Mouse (Mus musculus) cerebellum, adult (tissue): Measurements from ENCODE around the gene Tstd3.
"Not testable (repeated sequence)": the region's sequence is repeated elsewhere in the genome, so short reads cannot be mapped to it uniquely, and the experiment has no call there.

Experiments used
- ATAC-seq: cut with Nextera tagmentation; 2 replicates; pipeline ENCODE4 v1.9.2; 2017; ENCODE audit warnings: mild to moderate bottlenecking, moderate library complexity, mixed read lengths; ENCODE audit not compliant: insufficient number of reproducible peaks, low FRiP score, low TSS enrichment

The Tstd3 gene

DNA sequence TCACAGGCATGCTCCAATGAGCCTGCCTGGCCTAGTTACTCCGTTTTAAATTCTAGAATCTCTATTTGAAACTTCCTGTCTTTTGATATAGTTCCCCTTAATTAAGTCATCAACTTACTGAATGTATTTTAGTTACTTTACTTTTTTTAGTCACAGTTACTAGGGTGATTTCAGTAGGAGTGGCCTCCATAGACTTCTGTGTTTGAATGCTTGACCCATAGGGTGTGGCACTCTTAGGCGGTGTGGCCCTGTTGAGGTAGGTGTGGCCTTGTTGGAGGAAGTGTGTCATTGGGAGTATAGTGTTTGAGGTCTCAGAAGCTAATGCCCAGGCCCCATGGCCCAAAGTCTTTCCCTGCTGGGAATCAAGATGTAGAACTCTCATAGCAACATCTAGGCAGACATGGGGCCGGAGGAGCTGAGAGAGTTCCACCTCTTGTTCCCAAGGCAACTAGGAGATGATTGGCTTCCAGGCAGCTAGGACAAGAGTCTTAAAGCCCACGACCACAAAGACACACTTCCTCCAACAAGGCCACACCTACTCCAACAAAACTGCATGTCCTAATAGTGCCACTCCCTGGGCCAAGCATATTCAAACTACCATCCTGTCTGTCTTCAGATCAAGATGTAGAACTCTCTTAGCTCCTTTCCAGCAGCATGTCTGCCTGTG, 11.8 kb downstream of the Tstd3 start:
- no peak for ATAC-seq

DNA sequence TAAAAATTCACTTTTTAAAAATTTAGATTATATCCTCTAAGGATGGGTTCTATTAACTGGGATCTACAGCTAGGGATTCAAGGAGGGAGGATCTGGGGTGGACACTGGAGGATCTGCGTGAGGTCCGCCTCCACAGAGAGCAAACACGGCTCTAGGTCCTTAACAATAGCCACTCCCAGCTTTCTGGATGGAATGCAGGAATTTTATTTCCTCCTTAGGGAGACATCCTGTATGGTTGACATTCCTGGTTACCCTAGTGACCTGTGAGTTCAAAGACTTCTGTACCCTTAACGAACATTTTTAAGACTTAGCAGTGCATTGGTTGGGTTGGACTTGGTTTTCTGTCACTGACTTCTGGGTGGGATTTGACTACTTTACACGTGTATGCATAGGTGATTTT, 21.3 kb downstream of the Tstd3 start:
- ATAC-seq: no peak

DNA sequence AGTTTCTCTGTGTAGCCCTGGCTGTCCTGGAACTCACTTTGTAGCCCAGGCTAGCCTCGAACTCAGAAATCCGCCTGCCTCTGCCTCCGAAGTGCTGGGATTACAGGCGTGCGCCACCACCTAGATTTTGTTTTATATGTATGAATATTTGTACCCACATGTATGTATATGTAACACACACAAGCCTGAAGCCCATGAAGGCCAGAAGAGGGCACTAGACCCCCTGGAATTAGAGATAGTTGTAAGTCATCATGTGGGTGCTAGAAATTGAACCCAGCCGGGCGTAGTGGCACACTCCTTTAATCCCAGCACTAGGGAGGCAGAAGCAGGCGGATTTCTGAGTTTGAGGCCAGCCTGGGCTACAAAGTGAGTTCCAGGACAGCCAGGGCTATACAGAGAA, 22.9 kb downstream of the Tstd3 start:
- not testable (repeated sequence) for ATAC-seq

DNA sequence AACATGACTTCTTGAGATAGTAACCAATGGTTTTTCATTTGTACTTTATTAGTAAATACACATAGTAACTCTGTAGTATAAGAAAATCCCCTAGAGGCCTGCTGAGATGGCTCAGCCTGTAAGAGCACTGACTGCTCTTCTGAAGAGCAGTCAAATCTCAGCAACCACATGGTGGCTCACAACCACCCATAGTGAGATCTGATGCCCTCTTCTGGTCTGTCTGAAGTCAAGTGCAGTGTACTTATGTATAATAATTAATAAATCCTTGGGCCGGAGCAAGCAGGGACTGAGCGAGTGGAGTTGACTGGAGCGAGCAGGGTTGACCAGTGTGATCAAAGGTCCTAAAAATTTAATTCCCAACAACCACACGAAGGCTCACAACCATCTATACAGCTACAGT, 27.8 kb downstream of the Tstd3 start:
- ATAC-seq: no peak

DNA sequence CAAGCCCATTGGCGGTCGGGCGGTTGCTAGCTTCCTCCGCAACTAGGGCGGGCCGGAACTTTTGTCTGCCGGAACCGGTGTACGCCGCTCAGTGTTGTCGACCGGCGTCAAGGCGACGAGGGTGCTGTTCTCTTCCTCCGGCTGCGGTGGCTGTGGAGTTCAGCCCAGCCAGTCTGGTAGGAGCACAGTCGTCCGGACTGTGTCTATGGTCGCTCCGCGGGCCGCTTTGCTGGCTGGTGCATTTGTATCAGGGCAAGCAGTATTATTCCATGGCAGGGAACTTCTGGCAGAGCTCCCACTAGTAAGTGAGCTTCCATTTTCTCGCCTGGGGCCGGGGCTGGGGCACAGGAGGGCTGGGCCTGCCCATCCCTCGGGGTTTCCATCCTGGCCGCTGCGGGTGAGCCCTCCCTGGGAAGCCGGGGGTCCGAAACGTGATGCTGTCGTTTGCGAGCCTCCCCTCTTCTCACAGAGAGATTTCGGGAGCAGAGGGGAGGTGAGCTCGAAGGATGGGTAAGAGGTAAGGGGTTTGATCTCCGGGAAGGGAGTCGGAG, 39.3 kb downstream of the Tstd3 start, which contains the start of gene Ccnc:
Gene Ccnc, plus strand, starts transcription at position 87 of the 551 bp plus-strand sequence.
- peak; percentile 97 for ATAC-seq

DNA sequence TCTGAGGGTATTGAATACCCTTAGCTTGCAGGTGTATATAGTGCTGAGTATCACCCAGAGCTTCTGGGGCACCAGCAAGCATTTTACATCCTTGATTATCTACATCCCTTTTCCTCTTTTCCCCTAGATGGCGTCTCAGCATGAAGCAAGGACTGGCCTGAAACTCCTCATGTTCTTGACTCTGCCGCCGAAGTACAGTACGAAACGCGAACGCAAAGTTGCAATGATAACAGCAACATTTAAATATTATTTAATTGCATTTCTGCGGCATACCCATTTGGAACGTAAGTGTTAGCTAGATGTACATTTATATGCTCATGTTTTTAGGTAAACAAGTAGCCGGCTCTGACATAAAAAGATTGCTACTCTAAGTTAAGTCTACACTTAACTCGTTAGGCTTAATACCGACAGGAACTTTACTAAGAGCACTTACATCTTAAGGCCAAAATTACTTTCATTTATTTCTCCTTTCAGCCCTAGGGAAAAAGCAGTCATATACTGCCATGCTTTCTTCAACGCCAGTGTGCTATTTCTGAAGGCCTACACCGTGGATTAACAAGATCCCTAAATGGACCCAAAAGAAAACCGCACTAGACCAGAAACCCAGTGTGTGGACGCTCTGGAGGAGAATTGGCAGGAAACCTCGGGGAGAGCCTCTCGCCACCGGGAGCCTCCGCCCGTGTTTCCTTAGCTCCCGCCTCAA, 39.9 kb downstream of the Tstd3 start:
- peak; percentile 83 for ATAC-seq

DNA sequence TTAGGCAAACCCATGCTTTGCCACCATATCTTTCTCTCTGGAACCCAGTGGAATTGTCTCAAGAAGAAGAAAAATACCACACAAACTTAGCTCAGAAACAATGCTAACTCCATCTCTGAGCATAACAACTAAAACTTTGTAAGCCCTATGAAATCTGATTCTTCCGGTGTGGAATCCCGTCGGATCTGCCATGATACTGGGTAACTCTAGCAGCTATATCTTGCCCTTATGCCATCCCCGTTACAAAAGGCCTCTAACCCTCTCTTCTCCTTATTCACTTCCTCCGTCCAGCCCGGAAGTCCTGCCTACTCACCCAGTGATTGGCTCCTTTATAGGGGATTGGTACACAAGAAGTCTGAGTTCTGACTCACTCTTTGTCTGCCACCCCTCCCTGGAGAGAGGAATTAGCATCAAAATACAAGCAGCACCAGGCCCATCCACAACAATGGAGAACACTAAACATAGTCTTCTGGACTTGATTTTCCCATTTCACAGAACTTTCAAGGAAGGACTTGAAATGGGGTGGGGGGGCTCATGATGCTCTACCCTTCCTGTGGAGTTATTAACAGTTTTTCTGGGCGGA, 44.2 kb downstream of the Tstd3 start:
- ATAC-seq: no peak

DNA sequence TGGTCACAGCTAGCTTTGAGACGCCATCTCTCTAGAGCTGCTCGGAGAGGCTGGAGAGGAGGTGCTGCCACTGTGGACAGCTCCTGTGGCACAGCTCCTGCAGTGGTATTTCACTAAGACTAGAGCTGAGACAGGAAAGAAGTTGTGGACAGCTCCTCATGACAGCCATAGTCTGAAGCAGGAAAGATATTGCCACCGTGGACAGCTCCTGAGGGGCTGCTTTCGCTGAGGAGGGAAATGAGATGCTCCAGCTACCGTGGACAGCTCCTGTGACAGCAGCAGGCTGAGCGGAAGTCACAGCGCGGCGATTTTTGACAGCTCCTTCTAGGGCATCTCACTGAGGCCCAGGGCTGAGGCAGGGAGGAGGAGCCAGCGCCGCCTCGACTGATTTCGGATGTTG, 54.9 kb downstream of the Tstd3 start:
- no peak for ATAC-seq
